Mouse (Mus musculus) hindbrain, embryonic 13.5 days (tissue): ENCODE results near the gene Nr5a2. TPM values are rescaled to one million over a fixed set of nuclear protein-coding genes. Genes with fewer than 3 reads are reported as not detected.

Experiments used
- ATAC-seq: fragments of 200-750 bp; cut with Nextera tagmentation; 2 replicates; pipeline ENCODE4 v1.8.0; 2017; ENCODE audit warnings: moderate TSS enrichment; ENCODE audit not compliant: low FRiP score
- H3K27ac ChIP-seq: fragments of 300-500 bp; sonication (generic); 2 replicates; pipeline ENCODE4 v1.5.1; 2015; ENCODE audit warnings: inconsistent platforms, mild to moderate bottlenecking, moderate library complexity
- H3K27me3 ChIP-seq: fragments of 300-500 bp; sonication (generic); 2 replicates; pipeline ENCODE4 v1.6.1; 2015; ENCODE audit warnings: mild to moderate bottlenecking, inconsistent platforms
- H3K36me3 ChIP-seq: fragments of 300-500 bp; sonication (generic); 2 replicates; pipeline ENCODE4 v1.6.1; 2015; ENCODE audit warnings: mild to moderate bottlenecking, inconsistent platforms
- H3K4me1 ChIP-seq: fragments of 300-500 bp; sonication (generic); replicated peaks from 2 replicates; pipeline ENCODE4 v1.6.1; 2015; ENCODE audit warnings: inconsistent platforms
- H3K4me2 ChIP-seq: fragments of 300-500 bp; sonication (generic); 2 replicates; pipeline ENCODE4 v1.6.1; 2015; ENCODE audit warnings: inconsistent platforms, mild to moderate bottlenecking, moderate library complexity
- H3K4me3 ChIP-seq: fragments of 300-500 bp; sonication (generic); 2 replicates; pipeline ENCODE4 v1.5.1; 2015; ENCODE audit warnings: mild to moderate bottlenecking, inconsistent platforms
- H3K9ac ChIP-seq: fragments of 300-500 bp; sonication (generic); 2 replicates; pipeline ENCODE4 v1.6.1; 2015; ENCODE audit warnings: mild to moderate bottlenecking, inconsistent platforms
- H3K9me3 ChIP-seq: fragments of 300-500 bp; sonication (generic); 2 replicates; pipeline ENCODE4 v1.6.1; 2016; ENCODE audit warnings: inconsistent platforms
- WGBS: fragments of 180-500 bp; shearing (Covaris S2); methylation state at CpG from one replicate; pipeline ENCODE4 v1.1.7; 2015; 5-methylcytosine and 5-hydroxymethylcytosine counted together
- polyA plus RNA-seq: library from polyadenylated mRNA; unstranded; fragments of >200 nt; fragmentation: Nextera tagmentation; extraction: Ambion mirVana; gene quantifications from 2 replicates; pipeline ENCODE4 v1.2.1, GENCODE M21; 2015

Gene Nr5a2
- 0.62 and 0.64 TPM in 2 replicates for polyA plus RNA-seq

DNA sequence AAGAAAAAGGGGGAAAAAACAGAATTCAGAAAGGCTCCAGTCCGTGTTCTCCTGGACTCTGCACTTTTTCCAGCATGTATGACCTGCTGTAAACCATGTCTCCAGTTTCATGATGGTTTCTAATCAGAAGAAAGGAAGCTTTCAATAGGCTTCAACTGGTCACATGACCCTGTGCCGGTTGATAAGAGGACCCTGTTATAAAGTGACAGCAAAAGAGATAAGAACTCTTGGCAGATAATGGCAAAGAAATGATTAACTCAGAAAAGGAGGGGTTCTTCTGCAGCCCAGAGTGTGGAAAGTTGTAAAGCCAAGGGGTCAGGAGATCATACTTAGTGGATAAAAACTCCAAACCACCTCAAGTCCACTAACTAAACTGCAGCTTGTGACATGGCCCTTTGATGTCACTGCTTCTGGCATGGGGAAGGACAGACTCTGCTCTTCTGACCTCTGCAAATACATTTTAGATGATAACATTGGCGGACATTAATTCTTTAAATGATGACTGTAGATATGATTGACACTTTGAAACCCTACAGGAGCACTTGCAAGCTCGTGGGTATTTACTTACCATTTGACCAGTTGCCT lies at the start of gene Nr5a2:
Nr5a2 (minus strand) TSS at position 21 of the 585 bp plus-strand sequence.
- H3K36me3 ChIP-seq, result no peaks in the 10 kb centered on the region
- H3K4me2 ChIP-seq, result no peak within 1 kb of the TSS
- WGBS, result 59% methylated on average over 4 of the region's 4 CpGs
- peaks cover 51% of the 10 kb centered on the region for H3K27me3 ChIP-seq
- H3K4me1 ChIP-seq, result peaks cover 8% of the 10 kb centered on the region
- H3K9me3 ChIP-seq, result no peaks in the 10 kb centered on the region
- H3K27ac ChIP-seq, result no peak within 1 kb of the TSS
- ATAC-seq, result no peak
- H3K4me3 ChIP-seq, result no peak within 1 kb of the TSS
- H3K9ac ChIP-seq, result no peak within 1 kb of the TSS

DNA sequence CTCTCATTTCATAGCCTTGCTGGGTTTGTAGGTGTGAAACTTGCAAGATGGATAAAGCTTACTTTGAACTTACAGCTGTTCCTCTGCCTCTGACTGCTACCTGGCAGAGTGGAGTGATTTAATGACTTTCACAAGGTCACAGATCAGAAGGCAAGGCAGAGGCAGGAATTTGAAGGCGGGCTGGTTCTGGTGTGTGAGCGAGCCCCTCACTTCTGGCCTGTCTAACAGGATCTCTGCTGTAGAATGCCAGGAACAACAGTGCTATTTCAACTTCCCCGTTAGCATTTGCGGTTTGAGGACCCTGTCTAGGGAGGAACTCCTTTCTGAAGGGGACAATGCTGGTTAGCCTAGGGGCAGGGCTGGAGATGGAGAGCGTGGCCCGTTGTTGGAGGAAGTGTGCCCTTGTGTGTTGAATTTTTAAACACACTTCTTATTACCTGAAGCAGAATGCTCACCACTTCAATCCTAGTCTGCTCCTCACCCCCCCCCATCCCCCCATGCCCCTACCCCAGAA lies 48.5 kb upstream of the Nr5a2 start:
- Histone ChIP-seq H3K9me3 (no peaks in the 10 kb centered on the region), H3K4me1 (no peaks in the 10 kb centered on the region), H3K27me3 (no peaks in the 10 kb centered on the region), H3K36me3 (no peaks in the 10 kb centered on the region), H3K4me2 (no peak overlapping the region), H3K27ac (no peak overlapping the region), H3K9ac (no peak overlapping the region), H3K4me3 (no peak overlapping the region)
- ATAC-seq, result no peak
- 81% methylated on average over 6 of the region's 6 CpGs for WGBS

DNA sequence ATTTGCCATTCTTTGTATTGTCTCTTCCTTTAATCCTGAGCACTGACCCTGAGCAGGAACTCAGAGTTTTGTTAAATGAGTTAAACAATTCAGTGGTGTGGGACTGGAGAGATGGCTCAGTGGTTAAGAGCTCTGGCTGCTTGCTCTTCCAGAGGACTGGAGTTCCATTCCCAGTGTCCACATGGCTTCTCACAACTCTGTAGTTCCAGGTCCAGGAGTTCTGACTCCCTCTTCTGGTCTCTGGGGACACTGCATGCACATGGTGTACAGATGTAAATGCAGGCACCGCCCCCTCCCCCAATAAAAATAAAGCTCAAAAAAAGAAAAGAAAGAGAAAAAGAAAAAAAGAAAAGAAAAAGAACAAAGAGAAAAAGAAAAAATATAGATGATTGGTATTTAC lies 43.6 kb upstream of the Nr5a2 start:
- Histone ChIP-seq H3K4me1 (no peaks in the 10 kb centered on the region), H3K36me3 (no peaks in the 10 kb centered on the region), H3K4me3 (no peak overlapping the region), H3K9ac (no peak overlapping the region), H3K27me3 (no peaks in the 10 kb centered on the region), H3K27ac (no peak overlapping the region), H3K4me2 (no peak overlapping the region), H3K9me3 (peaks cover 7% of the 10 kb centered on the region; the same call in 1 of the 2 replicates)
- ATAC-seq, result no peak
- WGBS, result 88% methylated on average over 1 of the region's 1 CpGs

DNA sequence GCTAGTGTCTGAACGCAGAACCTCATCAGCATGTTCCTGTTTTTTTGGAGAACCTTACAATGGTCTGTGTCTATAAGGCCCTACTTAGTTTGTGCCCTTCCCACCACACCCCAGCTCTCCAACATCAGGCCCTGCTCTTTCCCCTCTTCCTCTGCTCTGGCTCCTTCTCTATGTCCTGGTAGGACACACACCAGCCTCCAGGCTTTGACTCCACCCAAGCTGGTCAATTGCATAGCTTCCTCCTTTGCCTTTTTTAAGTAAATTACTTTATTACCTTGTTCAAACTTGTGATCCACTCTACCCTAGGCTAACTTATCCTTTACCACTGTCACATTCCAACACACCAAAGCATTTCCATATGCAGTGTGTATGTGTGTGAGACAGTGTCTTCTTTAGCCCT lies 42.9 kb upstream of the Nr5a2 start:
- Histone ChIP-seq H3K27me3 (no peaks in the 10 kb centered on the region), H3K36me3 (no peaks in the 10 kb centered on the region), H3K4me3 (no peak overlapping the region), H3K4me1 (no peaks in the 10 kb centered on the region), H3K9ac (no peak overlapping the region), H3K4me2 (no peak overlapping the region), H3K9me3 (peaks cover 7% of the 10 kb centered on the region; the same call in 1 of the 2 replicates), H3K27ac (no peak overlapping the region)
- no peak for ATAC-seq
- WGBS, result 93% methylated on average over 1 of the region's 1 CpGs

DNA sequence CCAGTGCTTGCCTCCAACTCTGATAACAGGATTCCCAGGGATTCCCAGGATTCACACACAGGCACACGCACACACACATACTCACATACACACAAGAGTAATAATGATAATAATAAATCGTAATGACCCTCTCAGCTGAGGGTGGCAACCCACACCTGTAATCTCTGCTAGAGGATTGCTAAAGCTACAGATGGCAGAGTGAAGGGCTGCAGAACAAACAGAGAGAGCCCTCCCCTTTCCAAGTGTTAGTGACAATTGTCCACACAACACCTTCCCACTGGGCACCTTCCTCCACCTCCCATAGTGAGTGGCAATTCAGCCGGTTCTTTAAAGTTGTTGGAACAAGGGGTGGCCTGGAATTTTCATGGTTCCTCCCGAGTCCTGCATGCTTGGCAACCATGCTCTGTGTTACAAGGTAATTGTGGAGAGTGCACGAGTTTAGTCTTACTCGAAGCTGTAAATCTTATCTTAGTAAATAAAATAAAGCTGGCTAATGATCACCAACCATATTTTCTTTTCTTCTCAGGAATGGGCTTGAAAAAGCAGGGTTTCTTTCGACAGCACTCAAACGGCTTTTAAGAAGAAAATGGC lies 31.6 kb upstream of the Nr5a2 start:
- no peaks in the 10 kb centered on the region for H3K4me1 ChIP-seq
- no peaks in the 10 kb centered on the region for H3K36me3 ChIP-seq
- ATAC-seq, result no peak
- no peak overlapping the region for H3K4me2 ChIP-seq
- no peak overlapping the region for H3K27ac ChIP-seq
- no peaks in the 10 kb centered on the region for H3K9me3 ChIP-seq
- no peak overlapping the region for H3K4me3 ChIP-seq
- H3K9ac ChIP-seq, result no peak overlapping the region
- WGBS, result 81% methylated on average over 8 of the region's 8 CpGs
- H3K27me3 ChIP-seq, result no peaks in the 10 kb centered on the region

DNA sequence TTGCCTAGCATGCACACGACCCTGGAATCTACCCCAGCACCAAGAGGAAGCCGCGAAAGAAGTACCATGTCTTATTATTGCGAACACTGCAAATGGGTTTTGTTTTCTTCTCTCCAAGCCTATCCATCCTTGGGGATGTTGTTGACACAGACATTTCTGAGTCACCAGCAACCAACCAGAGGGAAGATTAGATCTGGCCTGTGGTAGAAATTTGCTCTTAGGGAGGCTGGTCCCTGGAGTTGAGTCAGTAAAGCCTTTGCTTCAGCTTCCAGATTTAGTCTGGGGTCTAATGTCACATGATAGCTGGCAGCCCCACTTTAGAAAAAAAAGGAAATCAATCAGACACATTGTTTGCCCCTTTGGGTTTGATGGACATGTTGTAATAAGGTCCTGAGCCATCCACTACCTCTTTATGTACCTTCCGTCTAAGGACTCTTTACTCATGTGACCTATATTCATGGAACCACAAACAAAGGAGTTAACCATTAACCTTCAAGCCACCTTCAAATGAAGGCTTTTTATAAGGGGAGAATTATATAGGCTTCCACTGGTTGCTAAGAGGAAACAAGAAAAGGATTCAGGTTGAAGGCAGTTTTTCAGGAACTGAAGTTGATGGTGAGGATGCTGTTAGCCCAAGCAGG lies 20.1 kb upstream of the Nr5a2 start:
- Histone ChIP-seq H3K9ac (no peak overlapping the region), H3K4me2 (no peak overlapping the region), H3K4me3 (no peak overlapping the region), H3K27me3 (no peaks in the 10 kb centered on the region), H3K27ac (no peak overlapping the region), H3K9me3 (no peaks in the 10 kb centered on the region), H3K4me1 (no peaks in the 10 kb centered on the region), H3K36me3 (no peaks in the 10 kb centered on the region)
- 87% methylated on average over 5 of the region's 5 CpGs for WGBS
- ATAC-seq, result no peak

DNA sequence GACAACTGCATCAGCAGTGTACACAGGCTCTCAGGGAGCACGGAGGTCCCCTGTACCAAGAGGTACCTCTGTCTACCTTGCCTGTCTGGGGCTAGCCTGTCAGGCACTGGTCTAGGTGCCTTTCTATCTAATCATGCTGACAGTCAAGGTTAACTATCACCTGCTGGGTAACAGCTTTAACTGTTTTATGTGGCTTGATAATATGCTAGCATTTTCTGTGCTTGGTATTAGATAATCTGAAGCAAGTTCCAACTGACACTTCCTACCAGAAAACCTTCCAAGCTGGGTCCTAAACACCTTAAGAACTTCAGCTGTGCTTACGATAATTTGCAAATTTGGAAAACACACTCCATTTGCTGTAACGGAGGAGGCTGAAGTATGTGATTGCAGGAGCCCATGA lies 17.6 kb upstream of the Nr5a2 start:
- no peak overlapping the region for H3K9ac ChIP-seq
- H3K27me3 ChIP-seq, result no peaks in the 10 kb centered on the region
- ATAC-seq, result no peak
- H3K4me1 ChIP-seq, result no peaks in the 10 kb centered on the region
- no peaks in the 10 kb centered on the region for H3K9me3 ChIP-seq
- no peak overlapping the region for H3K4me2 ChIP-seq
- no peaks in the 10 kb centered on the region for H3K36me3 ChIP-seq
- WGBS, result 81% methylated on average over 3 of the region's 3 CpGs
- H3K27ac ChIP-seq, result no peak overlapping the region
- H3K4me3 ChIP-seq, result no peak overlapping the region

DNA sequence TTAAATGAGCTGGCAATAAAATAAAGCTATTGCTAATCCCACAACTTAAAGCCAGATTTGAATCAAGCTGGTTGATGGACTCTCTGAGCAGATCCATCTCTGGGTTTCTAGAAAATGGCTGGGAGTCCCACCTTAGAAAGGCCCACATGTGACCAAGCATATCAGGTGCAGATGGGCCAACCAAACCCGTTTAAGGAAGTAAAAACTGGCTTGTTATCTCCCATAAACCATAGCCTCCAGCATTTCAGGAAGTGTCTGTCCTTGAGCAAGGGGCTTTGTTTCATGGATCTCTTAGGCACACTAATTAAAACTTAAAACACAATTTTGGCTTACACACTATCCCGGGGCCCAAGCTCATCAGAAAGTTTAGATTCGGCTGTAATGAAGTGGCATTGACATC lies 13.8 kb upstream of the Nr5a2 start:
- H3K9ac ChIP-seq, result no peak overlapping the region
- 90% methylated on average over 3 of the region's 3 CpGs for WGBS
- H3K36me3 ChIP-seq, result no peaks in the 10 kb centered on the region
- H3K27ac ChIP-seq, result no peak overlapping the region
- H3K4me2 ChIP-seq, result no peak overlapping the region
- no peaks in the 10 kb centered on the region for H3K4me1 ChIP-seq
- no peak overlapping the region for H3K4me3 ChIP-seq
- no peaks in the 10 kb centered on the region for H3K27me3 ChIP-seq
- no peak for ATAC-seq
- no peaks in the 10 kb centered on the region for H3K9me3 ChIP-seq

DNA sequence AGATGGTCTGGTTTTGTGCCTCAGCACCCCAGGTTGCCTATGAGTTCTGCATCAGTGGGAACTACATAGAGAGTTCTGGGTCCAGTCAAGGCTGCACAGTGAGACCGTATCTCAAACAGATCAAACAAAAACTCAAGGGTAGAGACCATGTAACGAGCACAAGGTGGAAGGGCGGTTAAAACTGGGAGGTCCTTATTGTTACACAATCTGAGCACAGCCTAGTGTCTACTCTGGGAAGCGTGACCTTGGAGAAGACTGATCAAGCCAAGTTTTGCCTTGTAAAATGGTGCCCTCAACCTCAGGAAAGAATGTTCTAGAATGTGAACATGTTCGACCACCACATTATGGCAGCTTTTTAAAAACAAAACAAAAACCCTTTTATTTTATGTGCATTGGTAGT lies 12.8 kb upstream of the Nr5a2 start:
- H3K27ac ChIP-seq, result no peak overlapping the region
- no peak for ATAC-seq

DNA sequence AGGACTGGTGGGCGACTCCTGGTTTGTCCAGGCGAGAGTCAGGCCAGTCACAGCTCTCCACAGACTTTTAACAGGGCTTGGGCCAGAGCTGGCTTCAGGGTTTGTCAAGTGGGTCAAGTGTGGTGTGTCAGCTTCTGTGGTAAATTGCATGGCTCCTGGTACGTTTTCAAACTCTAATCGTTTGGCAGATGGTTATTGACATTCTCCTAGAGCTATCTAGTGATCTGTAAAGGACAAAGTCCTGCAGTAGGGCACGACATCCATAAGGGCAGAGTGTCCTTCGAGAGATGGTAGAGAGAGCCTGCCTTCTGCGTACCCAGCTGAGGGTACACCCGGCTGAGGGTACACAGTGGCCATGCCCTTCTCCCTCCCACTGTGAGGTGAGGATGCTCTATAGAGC lies 10.7 kb upstream of the Nr5a2 start:
- Histone ChIP-seq H3K4me3 (no peak overlapping the region), H3K9ac (no peak overlapping the region), H3K36me3 (no peaks in the 10 kb centered on the region), H3K4me1 (no peaks in the 10 kb centered on the region), H3K4me2 (no peak overlapping the region), H3K9me3 (no peaks in the 10 kb centered on the region), H3K27me3 (no peaks in the 10 kb centered on the region), H3K27ac (no peak overlapping the region)
- 87% methylated on average over 8 of the region's 8 CpGs for WGBS
- no peak for ATAC-seq

More for the DNA sequence above, 12.8 kb upstream of the Nr5a2 start:
- H3K4me1 ChIP-seq, result no peaks in the 10 kb centered on the region
- WGBS, result 92% methylated on average over 5 of the region's 5 CpGs
- no peaks in the 10 kb centered on the region for H3K9me3 ChIP-seq
- no peak overlapping the region for H3K9ac ChIP-seq
- H3K36me3 ChIP-seq, result no peaks in the 10 kb centered on the region
- H3K4me2 ChIP-seq, result no peak overlapping the region
- no peak overlapping the region for H3K4me3 ChIP-seq
- no peaks in the 10 kb centered on the region for H3K27me3 ChIP-seq

DNA sequence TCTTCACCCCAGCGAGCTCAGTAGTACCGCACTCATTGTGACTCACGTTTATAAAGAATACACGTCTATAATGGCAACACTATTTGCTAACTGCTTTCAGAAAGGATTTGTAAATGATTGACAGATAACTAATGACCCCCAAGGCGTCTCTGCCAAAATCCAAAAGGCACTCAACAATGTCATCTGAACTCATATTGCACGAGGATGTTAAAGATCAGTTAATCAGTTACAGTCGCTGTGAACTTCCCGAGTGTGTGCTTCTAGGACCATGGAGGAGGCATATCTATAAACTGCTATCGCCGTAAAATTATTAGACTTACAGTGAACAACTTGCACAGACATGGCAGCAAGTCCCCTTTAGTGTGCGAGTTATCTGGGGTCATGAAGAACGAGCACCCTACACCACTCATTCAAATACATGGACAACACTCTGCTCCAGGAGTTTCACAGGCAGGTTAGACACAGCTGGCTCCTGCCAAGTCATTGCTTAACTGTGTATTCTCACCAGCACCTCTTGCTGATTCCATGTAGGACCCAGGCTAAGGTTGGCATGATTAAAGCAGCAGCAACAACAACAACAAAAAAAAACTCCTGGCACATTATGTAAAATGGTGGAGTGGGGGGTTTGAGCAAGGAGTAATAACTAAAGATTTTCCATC lies 6.6 kb upstream of the Nr5a2 start:
- H3K4me2 ChIP-seq, result no peak overlapping the region
- H3K36me3 ChIP-seq, result no peaks in the 10 kb centered on the region
- H3K9me3 ChIP-seq, result no peaks in the 10 kb centered on the region
- no peaks in the 10 kb centered on the region for H3K4me1 ChIP-seq
- no peak overlapping the region for H3K4me3 ChIP-seq
- H3K9ac ChIP-seq, result no peak overlapping the region
- H3K27ac ChIP-seq, result no peak overlapping the region
- no peak for ATAC-seq
- H3K27me3 ChIP-seq, result 0 out of 2 replicates have a peak, but pooled peaks cover 6% of the 10 kb centered on the region
- 75% methylated on average over 12 of the region's 12 CpGs for WGBS

DNA sequence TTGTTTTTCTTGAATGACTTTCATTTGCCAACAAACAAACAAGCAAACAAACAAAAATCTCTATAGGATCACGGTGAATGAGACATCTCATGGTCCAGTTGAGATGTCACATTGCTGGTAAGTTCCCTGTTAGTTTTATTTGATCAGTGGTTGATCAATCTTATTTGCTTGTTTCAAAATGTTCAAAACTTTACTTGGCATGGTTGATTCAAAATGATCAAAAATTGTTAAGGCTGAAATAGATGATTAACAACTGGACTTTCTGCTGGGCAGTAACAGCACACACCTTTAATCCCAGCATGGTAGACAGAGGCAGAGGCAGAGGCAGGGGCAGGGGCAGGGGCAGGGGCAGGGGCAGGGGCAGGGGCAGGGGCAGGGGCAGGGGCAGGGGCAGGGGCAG lies 757 bp downstream of the Nr5a2 start:
- no peak overlapping the region for H3K4me3 ChIP-seq
- H3K27me3 ChIP-seq, result peaks cover 62% of the 10 kb centered on the region
- H3K9ac ChIP-seq, result no peak overlapping the region
- H3K4me1 ChIP-seq, result peaks cover 8% of the 10 kb centered on the region
- 76% methylated on average over 1 of the region's 1 CpGs for WGBS
- no peaks in the 10 kb centered on the region for H3K36me3 ChIP-seq
- ATAC-seq, result no peak
- H3K9me3 ChIP-seq, result no peaks in the 10 kb centered on the region
- no peak overlapping the region for H3K4me2 ChIP-seq
- no peak overlapping the region for H3K27ac ChIP-seq
